Mouse (Mus musculus): Measurements from ENCODE around the gene Krt81.

Gene Krt81

DNA sequence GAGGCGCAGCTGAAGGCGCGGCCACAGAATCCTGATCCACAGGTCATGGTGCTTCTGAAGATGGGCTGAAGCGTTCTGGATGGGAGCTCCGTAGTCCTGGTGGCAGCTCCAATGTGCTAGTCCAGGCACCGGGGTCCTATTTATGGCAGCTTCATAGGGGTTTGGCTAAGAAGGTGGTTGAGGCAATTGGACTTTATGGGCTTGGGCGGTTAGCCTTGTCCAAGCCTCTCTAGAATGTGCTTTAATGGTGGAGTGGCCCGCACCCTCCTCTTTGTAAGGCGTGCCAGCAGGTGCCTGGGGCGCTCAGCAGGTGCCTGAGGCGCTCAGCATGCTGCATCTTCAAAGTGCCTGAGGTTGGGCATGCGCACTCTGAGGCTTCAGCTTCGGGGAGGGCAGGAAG lies at the start of gene Krt81:
Gene Krt81 (minus strand): TSS at position 101 of the 400 bp plus-strand sequence.
- no peak for DNase-seq (ENCODE audit: low read depth)

GRCm38 (mm10) chr15:101508247-101508646 lies 44.7 kb upstream of the Krt81 start:
- DNase-seq (ENCODE audit: low read depth), result no peak

DNA sequence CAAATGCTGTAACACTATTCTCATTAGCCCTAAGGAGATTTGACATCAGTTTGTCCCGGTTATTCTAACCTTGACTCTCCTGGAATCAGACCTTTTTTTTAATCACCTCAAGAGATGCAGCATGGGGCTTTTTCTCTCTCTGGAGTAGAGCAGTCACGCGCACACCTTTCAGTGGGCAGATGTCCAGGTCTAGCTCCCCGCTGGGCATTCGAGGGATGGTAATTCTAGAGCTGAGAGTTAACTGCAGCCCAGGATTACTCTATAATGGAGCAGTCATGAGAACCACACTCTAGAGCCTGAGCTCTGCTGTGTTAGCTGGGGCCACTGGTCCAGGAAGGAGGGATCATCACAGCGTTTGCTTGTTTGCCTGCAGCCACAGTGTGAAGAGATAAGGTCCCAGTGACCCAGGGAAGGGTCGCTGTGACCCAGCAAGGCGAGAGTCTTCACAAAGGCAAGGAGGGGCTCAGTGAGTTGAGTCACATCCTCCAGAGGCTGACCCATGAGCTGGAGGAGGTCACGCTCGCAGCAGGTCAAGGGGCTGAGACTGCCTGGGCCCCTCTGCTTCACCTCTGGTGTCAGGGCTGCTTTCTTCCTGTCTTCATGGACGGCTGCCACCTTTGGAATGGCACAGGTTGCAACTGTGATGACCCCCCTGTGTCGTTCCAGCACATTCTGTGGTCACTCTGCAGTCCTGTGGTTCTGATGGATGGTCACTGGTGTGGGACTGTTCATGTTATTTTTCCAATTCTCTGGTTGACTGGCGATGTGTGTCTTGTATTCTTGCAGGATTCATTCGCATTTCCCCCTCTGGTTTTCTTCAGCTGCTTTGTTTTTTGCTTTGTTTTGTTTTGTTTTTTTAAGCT lies 43.6 kb upstream of the Krt81 start:
- no peak for DNase-seq (ENCODE audit: low read depth)

DNA sequence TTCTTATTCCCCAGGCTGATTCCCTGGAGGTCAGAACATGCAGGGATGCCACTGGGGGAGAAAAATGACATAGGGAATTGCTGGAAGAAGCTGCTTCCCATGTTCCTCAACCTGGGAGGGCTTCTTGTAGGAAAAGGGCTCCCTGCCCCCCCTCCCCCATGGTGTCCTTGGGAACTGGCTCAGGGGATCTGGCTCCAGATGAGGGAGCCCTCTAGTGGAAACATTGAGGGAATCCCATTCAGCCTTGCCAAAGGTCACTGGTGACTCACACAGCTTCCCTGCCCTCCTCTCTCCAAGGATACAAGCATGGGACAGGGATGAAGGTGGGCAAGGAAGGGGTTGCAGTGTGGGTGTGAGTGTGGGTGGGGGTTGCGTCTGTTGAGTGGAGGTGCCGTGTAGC lies 33.6 kb upstream of the Krt81 start:
- DNase-seq (ENCODE audit: low read depth), result peak; percentile 48

- no peak for DNase-seq (ENCODE audit: low read depth)
These were observed 31.7 kb upstream of the Krt81 start for GRCm38 (mm10) chr15:101495266-101495665.

GRCm38 (mm10) chr15:101494203-101494602 lies 30.7 kb upstream of the Krt81 start:
- no peak for DNase-seq (ENCODE audit: low read depth)

DNA sequence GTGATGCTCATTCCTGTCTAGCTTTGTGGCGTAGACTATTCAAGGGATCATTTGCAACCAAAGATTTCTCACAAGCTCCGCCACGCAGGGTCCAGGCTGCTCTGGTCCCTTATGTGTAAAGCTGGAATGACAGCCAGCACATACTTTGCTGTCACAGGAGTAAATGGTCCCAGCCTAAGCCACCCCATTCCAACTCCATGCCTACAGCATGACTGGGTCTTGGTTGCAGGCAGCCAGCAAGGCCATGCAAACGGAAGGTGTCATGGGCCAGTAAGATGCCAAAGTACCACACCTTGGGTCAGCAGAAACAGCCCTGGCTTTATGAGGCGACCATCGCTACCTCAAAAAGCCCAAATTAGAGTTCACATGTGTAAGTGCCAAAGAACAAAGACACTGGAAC lies 30.2 kb upstream of the Krt81 start:
- no peak for DNase-seq (ENCODE audit: low read depth)

- no peak for DNase-seq (ENCODE audit: low read depth)
These were observed 29.2 kb upstream of the Krt81 start for GRCm38 (mm10) chr15:101492718-101493117.

- no peak for DNase-seq (ENCODE audit: low read depth)
These were observed 27.9 kb upstream of the Krt81 start, which contains the start of gene Krt83 for GRCm38 (mm10) chr15:101491431-101491830. TSS of gene Krt83 (minus strand) at chr15:101491512.

GRCm38 (mm10) chr15:101485911-101486635 lies 22.5 kb upstream of the Krt81 start:
- peak; percentile 43 for DNase-seq (ENCODE audit: low read depth)

DNA sequence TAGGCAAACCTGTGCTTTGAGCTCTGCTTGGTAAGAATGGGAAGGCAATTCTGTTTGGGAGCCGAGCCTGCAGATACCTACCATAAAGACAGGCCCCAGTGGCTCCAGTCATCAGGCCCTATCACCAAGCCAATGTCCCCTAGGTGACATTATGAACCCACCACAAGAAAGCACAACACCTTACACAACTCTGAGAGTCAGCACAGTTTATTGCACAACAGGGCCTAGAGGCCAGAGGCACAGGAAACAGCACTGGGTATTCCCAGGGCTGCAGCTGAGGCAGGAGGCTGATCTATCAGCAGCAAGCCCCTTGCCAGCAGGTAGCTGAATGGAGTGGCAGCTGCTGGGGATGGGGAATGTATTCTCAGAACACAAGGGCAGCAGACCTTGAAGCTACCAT lies 21.4 kb upstream of the Krt81 start:
- peak; percentile 62 for DNase-seq (ENCODE audit: low read depth)

GRCm38 (mm10) chr15:101483646-101484045 lies 20.1 kb upstream of the Krt81 start:
- no peak for DNase-seq (ENCODE audit: low read depth)

DNA sequence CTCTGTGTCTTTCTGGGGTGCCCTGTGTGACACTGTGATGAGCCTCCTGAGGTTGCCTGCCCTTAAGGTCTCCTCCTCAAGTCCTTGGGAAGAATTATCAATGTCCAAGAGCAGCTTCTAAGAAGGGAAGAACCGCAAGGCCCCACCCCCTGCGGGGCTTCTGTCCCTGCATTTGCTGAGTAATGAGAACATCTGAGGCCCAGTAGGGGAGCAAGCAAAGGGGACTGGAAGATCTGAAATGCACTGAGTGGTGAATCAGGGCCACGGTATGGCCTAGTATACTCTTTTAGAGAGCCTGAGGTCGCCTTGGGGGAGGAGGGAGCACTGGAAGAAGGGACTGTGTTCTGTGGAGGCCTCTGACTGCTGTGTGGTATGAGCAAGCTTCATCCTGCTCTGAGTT lies 18.5 kb upstream of the Krt81 start:
- no peak for DNase-seq (ENCODE audit: low read depth)

- no peak for DNase-seq (ENCODE audit: low read depth)
These were observed 16.1 kb upstream of the Krt81 start for GRCm38 (mm10) chr15:101479666-101480060.

DNA sequence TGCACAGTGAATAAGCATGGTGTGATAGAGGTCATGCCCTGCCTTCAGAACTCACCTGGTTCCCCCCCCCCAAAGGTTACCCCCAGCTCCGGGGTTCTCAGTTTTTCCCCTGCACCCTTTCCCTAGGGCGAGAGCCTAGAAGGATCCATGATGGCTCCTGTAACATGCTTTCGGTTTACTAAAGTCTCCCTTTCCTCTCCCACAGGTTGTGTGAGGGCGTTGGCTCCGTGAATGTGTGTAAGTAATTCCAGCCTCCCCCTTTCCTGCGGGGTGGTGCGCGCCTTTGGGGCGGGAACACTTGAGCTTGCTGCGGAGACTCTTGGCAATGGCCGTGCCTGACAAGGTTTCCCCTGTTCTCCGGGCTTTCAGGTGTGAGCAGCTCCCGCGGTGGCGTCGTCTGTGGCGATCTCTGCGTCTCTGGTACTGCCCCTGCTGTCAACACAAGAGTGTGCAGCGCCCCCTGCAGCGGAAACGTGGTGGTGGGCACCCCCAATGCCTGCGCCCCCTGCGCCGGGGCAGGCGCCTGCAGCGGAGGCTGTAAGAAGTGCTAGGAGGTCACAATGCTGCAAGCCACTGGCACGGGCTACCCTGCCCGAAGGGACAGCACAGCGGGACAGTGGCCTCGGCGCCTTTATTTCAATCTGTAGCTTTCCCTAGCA lies 15.6 kb upstream of the Krt81 start:
- DNase-seq (ENCODE audit: low read depth), result no peak

DNA sequence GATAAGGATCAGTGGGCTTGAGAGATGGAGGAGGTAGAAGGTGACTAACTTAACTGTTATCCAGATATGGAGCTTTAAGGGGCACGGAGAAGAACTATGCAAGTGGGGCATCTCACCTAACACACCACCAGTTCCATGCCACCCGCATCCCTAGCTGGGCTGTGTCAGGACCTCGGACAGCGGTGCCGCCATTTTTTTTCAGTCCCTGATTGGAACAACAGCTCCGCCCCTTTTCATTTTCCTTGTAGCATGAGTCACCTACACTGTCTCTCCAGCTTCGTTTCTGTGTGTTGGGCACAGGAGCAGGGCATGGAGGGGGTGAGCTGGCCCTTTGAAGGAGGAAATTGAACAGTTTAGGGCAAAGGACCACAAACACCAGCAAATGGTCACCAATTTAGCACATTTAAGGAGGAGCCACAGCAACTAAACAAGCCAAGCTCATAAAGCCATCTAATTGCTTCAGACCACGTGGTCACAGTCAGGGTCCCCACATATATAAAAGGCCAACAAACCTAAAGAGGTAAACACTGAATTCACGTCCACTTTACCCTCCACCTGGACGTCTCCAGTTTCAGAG lies 9.5 kb upstream of the Krt81 start, which contains the start of gene Krt86:
Gene Krt86 (plus strand): TSS at position 527 of the 577 bp plus-strand sequence.
- DNase-seq (ENCODE audit: low read depth), result peak; percentile 79

- peak; percentile 83 for DNase-seq (ENCODE audit: low read depth)
These were observed 5.5 kb upstream of the Krt81 start for GRCm38 (mm10) chr15:101469093-101469492.

DNA sequence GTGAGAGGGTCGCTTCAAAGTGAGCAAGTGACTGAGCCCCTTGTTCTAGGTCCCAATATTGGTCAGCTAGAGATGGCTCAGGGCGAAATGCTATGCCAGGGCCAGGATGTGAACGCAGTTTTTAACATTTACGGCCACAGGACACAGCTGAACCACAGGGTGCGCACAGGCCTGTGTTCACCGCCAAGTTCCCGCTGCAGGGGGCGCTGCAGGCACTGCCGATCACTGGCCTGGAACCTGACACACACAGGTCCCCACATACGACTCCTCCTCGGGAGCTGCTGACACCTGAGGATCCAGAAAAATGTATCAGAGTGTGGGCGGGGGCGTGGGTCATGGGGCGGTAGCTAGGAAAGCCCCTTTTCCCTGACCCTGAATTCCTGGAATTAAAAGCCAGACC lies 4.3 kb downstream of the Krt81 start:
- DNase-seq (ENCODE audit: low read depth), result no peak

DNA sequence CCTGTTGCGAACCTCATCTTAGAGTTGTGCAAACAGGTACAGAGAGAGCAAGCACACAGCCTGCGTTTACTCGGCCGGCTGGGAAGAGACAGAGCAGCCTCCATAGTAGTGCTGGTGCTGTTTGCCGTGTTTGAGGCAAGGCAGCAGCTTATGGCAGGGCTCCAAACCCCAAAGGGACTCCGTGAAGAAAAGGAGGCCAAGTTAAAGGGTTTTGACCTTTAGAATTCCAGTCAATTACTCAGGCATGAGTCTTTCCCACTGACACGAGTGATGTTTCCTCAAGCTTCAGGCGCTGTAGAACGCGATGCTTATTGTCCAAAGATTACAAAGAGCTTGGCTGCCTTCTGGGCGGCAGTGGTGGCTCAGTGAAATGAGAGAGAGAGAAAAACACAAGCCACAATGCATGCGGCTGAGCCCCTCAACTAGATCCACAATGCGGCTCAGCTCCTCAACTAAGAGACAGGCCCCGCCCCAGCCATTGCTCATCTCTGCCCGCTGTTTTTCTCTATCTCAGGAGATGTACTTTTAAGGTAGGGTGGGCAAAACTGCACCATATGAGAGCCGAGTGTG lies 5.1 kb downstream of the Krt81 start:
- no peak for DNase-seq (ENCODE audit: low read depth)

DNA sequence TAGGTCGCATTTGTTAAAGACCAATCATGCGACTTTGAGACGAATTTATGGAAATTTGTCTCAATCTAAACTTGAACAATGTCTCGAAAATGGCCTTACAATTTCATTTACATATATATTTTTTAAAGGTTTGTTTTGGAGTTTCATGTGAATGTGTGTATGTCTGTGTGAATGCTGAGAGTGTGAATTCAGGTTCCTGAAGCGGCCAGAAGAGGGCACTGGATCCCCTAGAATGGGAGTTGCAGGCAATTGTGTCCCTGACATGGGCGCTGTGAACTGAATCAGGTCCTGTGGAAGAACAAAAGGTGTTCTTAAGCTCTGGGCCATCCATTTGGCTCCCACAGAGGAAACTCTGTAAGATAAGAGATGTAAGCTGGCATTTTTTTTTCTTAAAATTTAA lies 7.7 kb downstream of the Krt81 start:
- no peak for DNase-seq (ENCODE audit: low read depth)

- DNase-seq (ENCODE audit: low read depth), result no peak
These were observed 8.3 kb downstream of the Krt81 start for GRCm38 (mm10) chr15:101455292-101455691.

- DNase-seq (ENCODE audit: low read depth), result no peak
These were observed 8.8 kb downstream of the Krt81 start for GRCm38 (mm10) chr15:101454774-101455173.

All from 416B (cell line).